Mouse (Mus musculus) ovary, postnatal 10 days (tissue): Measurements from ENCODE around the gene Mesp2.

Experiments
- DNase-seq: peaks from one replicate; pipeline ENCODE4 v3.0.0; 2022; ENCODE audit warnings: low spot score

Gene Mesp2

GRCm38 (mm10) chr7:79808561-79808960 is 2.0 kb upstream of the Mesp2 start:
- DNase-seq = no peak

GRCm38 (mm10) chr7:79813409-79813808 is 2.9 kb downstream of the Mesp2 start:
- no peak for DNase-seq

- no peak for DNase-seq
Observed at GRCm38 (mm10) chr7:79818321-79818720, 7.8 kb downstream of the Mesp2 start.

GRCm38 (mm10) chr7:79819515-79819914 is 9.0 kb downstream of the Mesp2 start:
- no peak for DNase-seq

GRCm38 (mm10) chr7:79819996-79820395 is 9.5 kb downstream of the Mesp2 start:
- no peak for DNase-seq

- no peak for DNase-seq
Observed at GRCm38 (mm10) chr7:79822092-79822695, 11.7 kb downstream of the Mesp2 start.

GRCm38 (mm10) chr7:79828341-79828740 is 17.8 kb downstream of the Mesp2 start:
- no peak for DNase-seq

GRCm38 (mm10) chr7:79831145-79831544 is 20.6 kb downstream of the Mesp2 start:
- no peak for DNase-seq

- DNase-seq = no peak
Observed at GRCm38 (mm10) chr7:79831585-79831984, 21.1 kb downstream of the Mesp2 start.

- DNase-seq = no peak
Observed at GRCm38 (mm10) chr7:79832980-79833379, 22.5 kb downstream of the Mesp2 start.

GRCm38 (mm10) chr7:79835196-79835595 is 24.7 kb downstream of the Mesp2 start:
- no peak for DNase-seq

- DNase-seq = no peak
Observed at GRCm38 (mm10) chr7:79837247-79837646, 26.7 kb downstream of the Mesp2 start.

- DNase-seq = no peak
Observed at GRCm38 (mm10) chr7:79842163-79842562, 31.6 kb downstream of the Mesp2 start.

GRCm38 (mm10) chr7:79844090-79844802 is 33.7 kb downstream of the Mesp2 start:
- no peak for DNase-seq

GRCm38 (mm10) chr7:79846342-79846741 is 35.8 kb downstream of the Mesp2 start:
- DNase-seq = no peak

GRCm38 (mm10) chr7:79847456-79848451 is 37.2 kb downstream of the Mesp2 start:
- DNase-seq = no peak

- no peak for DNase-seq
Observed at GRCm38 (mm10) chr7:79856305-79856704, 45.8 kb downstream of the Mesp2 start.

- no peak for DNase-seq
Observed at GRCm38 (mm10) chr7:79858202-79858934, 47.8 kb downstream of the Mesp2 start.

GRCm38 (mm10) chr7:79858956-79859630 is 48.6 kb downstream of the Mesp2 start:
- DNase-seq = no peak

GRCm38 (mm10) chr7:79860811-79861210 is 50.3 kb downstream of the Mesp2 start, which contains the start of gene Anpep:
Gene Anpep, minus strand, starts transcription at chr7:79861059.
- DNase-seq = no peak

- DNase-seq = no peak
Observed at GRCm38 (mm10) chr7:79861794-79862193, 51.3 kb downstream of the Mesp2 start.
